Mouse (Mus musculus) cerebellum, adult 2 months (tissue): ENCODE measurements around the gene Trim2.

Source experiments
- CTCF ChIP-seq: fragments of 200-500 bp; IDR thresholded peaks from 2 replicates; pipeline ENCODE4 v1.5.1; 2011; ENCODE audit warnings: low read depth, mild to moderate bottlenecking, control low read depth, low read length, moderate library complexity, borderline replicate concordance; ENCODE audit not compliant: insufficient read depth
- POLR2A ChIP-seq: fragments of 200-500 bp; IDR thresholded peaks from 2 replicates; pipeline ENCODE4 v1.6.1; 2011; ENCODE audit warnings: low read length, control low read depth, borderline replicate concordance; ENCODE audit not compliant: insufficient read depth

- TF ChIP-seq POLR2A: no peak
- no peak for TF ChIP-seq CTCF
Measured at GRCm38 (mm10) chr3:84345646-84345980, 38.9 kb upstream of the Trim2 start.
